Mouse (Mus musculus) hindbrain, postnatal 0 days (tissue): ENCODE results near the gene Plscr5. TPM values are rescaled to one million over a fixed set of nuclear protein-coding genes. Genes with fewer than 3 reads are reported as not detected.

Experiments used
- ATAC-seq: fragments of 200-750 bp; cut with Nextera tagmentation; 2 replicates; pipeline ENCODE4 v1.8.0; 2017; ENCODE audit warnings: mild to moderate bottlenecking, moderate TSS enrichment, moderate library complexity
- DNase-seq: peaks from one replicate; pipeline ENCODE4 v3.0.0-alpha.2; 2015; ENCODE audit warnings: low spot score
- H3K27ac ChIP-seq: fragments of 300-500 bp; sonication (generic); 2 replicates; pipeline ENCODE4 v1.5.1; 2014; ENCODE audit warnings: mild to moderate bottlenecking
- H3K27me3 ChIP-seq: fragments of 300-500 bp; sonication (generic); 2 replicates; pipeline ENCODE4 v1.6.1; 2014; ENCODE audit warnings: low read length, mixed read lengths; ENCODE audit not compliant: insufficient read depth
- H3K36me3 ChIP-seq: fragments of 300-500 bp; sonication (generic); 2 replicates; pipeline ENCODE4 v1.6.1; 2014; ENCODE audit warnings: low read length, mixed read lengths; ENCODE audit not compliant: insufficient read depth
- H3K4me1 ChIP-seq: fragments of 300-500 bp; sonication (generic); 2 replicates; pipeline ENCODE4 v1.6.1; 2014; ENCODE audit warnings: antibody characterized with exemption, low read length, mixed read lengths; ENCODE audit not compliant: insufficient read depth
- H3K4me2 ChIP-seq: fragments of 300-500 bp; sonication (generic); 2 replicates; pipeline ENCODE4 v1.6.1; 2014; ENCODE audit warnings: low read depth, mild to moderate bottlenecking, low read length, moderate library complexity, mixed read lengths
- H3K4me3 ChIP-seq: fragments of 300-500 bp; sonication (generic); 2 replicates; pipeline ENCODE4 v1.5.1; 2014; ENCODE audit warnings: low read length
- H3K9ac ChIP-seq: fragments of 300-500 bp; sonication (generic); replicated peaks from 2 replicates; pipeline ENCODE4 v1.6.1; 2014; ENCODE audit warnings: mild to moderate bottlenecking, low read length, moderate library complexity, mixed read lengths
- H3K9me3 ChIP-seq: fragments of 300-500 bp; sonication (generic); 2 replicates; pipeline ENCODE4 v1.6.1; 2016; ENCODE audit warnings: low read length, mixed read lengths
- CTCF ChIP-seq: IDR thresholded peaks from 2 replicates; pipeline ENCODE4 v1.5.1; 2016; ENCODE audit warnings: antibody characterized with exemption, control low read depth, low read depth
- WGBS: fragments of 180-500 bp; shearing (Covaris S2); extraction: QIAGEN DNeasy Blood & Tissue Kit; methylation state at CpG from one replicate; pipeline ENCODE4 v1.1.7; 2014; 5-methylcytosine and 5-hydroxymethylcytosine counted together
- polyA plus RNA-seq: library from polyadenylated mRNA; unstranded; fragments of >200 nt; fragmentation: Nextera tagmentation; extraction: Ambion mirVana; gene quantifications from 2 replicates; pipeline ENCODE4 v1.2.1, GENCODE M21; 2015
- total RNA-seq: library from RNA; depleted of rRNA; stranded (reverse); fragments of >200 nt; gene quantifications from 2 replicates; pipeline ENCODE4 v1.2.3, GENCODE M21; 2014

Plscr5 gene
- total and polyA plus RNA-seq, 2 experiments from 2014 or later, result 0.26 to 0.60 TPM

GRCm38 (mm10) chr9:92210386-92210967 lies 17.7 kb downstream of the Plscr5 start:
- no peaks in the 10 kb centered on the region for H3K27me3 ChIP-seq
- DNase-seq (no peak), ATAC-seq (no peak)
- H3K4me3 ChIP-seq, result no peak overlapping the region
- no peak overlapping the region for H3K9ac ChIP-seq
- WGBS, result 78% methylated on average over 7 of the region's 7 CpGs
- H3K4me1 ChIP-seq, result no peaks in the 10 kb centered on the region
- no peak overlapping the region for H3K4me2 ChIP-seq
- no peak for TF ChIP-seq CTCF
- H3K9me3 ChIP-seq, result no peaks in the 10 kb centered on the region
- no peak overlapping the region for H3K27ac ChIP-seq
- H3K36me3 ChIP-seq, result no peaks in the 10 kb centered on the region

- Histone ChIP-seq H3K36me3 (no peaks in the 10 kb centered on the region), H3K9me3 (no peaks in the 10 kb centered on the region), H3K27me3 (no peaks in the 10 kb centered on the region), H3K4me1 (no peaks in the 10 kb centered on the region), H3K27ac (no peak overlapping the region), H3K4me3 (no peak overlapping the region), H3K9ac (no peak overlapping the region), H3K4me2 (no peak overlapping the region)
- 68% methylated on average over 3 of the region's 3 CpGs for WGBS
- DNase-seq (no peak), ATAC-seq (no peak)
- no peak for TF ChIP-seq CTCF
These were observed 18.3 kb downstream of the Plscr5 start for GRCm38 (mm10) chr9:92211048-92211447.

GRCm38 (mm10) chr9:92217484-92217883 lies 24.7 kb downstream of the Plscr5 start:
- Histone ChIP-seq H3K9me3 (no peaks in the 10 kb centered on the region), H3K9ac (no peak overlapping the region), H3K4me1 (no peaks in the 10 kb centered on the region), H3K27ac (no peak overlapping the region), H3K36me3 (no peaks in the 10 kb centered on the region), H3K27me3 (no peaks in the 10 kb centered on the region), H3K4me3 (no peak overlapping the region), H3K4me2 (no peak overlapping the region)
- 50% methylated on average over 4 of the region's 4 CpGs for WGBS
- peak; percentile 59 for DNase-seq
- ATAC-seq, result no peak
- peak; percentile 54 for TF ChIP-seq CTCF

GRCm38 (mm10) chr9:92217896-92218295 lies 25.2 kb downstream of the Plscr5 start:
- H3K4me2 ChIP-seq, result no peak overlapping the region
- no peak for ATAC-seq
- H3K4me3 ChIP-seq, result no peak overlapping the region
- H3K27ac ChIP-seq, result no peak overlapping the region
- no peaks in the 10 kb centered on the region for H3K4me1 ChIP-seq
- no peaks in the 10 kb centered on the region for H3K36me3 ChIP-seq
- 93% methylated on average over 2 of the region's 2 CpGs for WGBS
- H3K9me3 ChIP-seq, result no peaks in the 10 kb centered on the region
- TF ChIP-seq CTCF, result no peak
- H3K9ac ChIP-seq, result no peak overlapping the region
- no peaks in the 10 kb centered on the region for H3K27me3 ChIP-seq
- DNase-seq, result no peak

- WGBS, result 78% methylated on average over 3 of the region's 3 CpGs
- no peak for ATAC-seq
- no peaks in the 10 kb centered on the region for H3K27me3 ChIP-seq
These were observed 27.4 kb downstream of the Plscr5 start for GRCm38 (mm10) chr9:92220151-92220550.

GRCm38 (mm10) chr9:92221480-92221879 lies 28.7 kb downstream of the Plscr5 start:
- no peaks in the 10 kb centered on the region for H3K4me1 ChIP-seq
- DNase-seq (no peak), ATAC-seq (no peak)
- no peaks in the 10 kb centered on the region for H3K27me3 ChIP-seq
- no peak overlapping the region for H3K4me3 ChIP-seq
- no peak overlapping the region for H3K9ac ChIP-seq
- H3K36me3 ChIP-seq, result no peaks in the 10 kb centered on the region
- no peak for TF ChIP-seq CTCF
- H3K4me2 ChIP-seq, result no peak overlapping the region
- no peaks in the 10 kb centered on the region for H3K9me3 ChIP-seq
- no peak overlapping the region for H3K27ac ChIP-seq

More at GRCm38 (mm10) chr9:92220151-92220550, 27.4 kb downstream of the Plscr5 start:
- Histone ChIP-seq H3K4me3 (no peak overlapping the region), H3K27ac (no peak overlapping the region), H3K4me2 (no peak overlapping the region), H3K9ac (no peak overlapping the region), H3K9me3 (no peaks in the 10 kb centered on the region), H3K36me3 (no peaks in the 10 kb centered on the region), H3K4me1 (no peaks in the 10 kb centered on the region)
- DNase-seq, result no peak
- TF ChIP-seq CTCF, result no peak

- TF ChIP-seq CTCF, result no peak
These were observed 32.0 kb downstream of the Plscr5 start for GRCm38 (mm10) chr9:92224598-92225231.

More at GRCm38 (mm10) chr9:92224598-92225231, 32.0 kb downstream of the Plscr5 start:
- Histone ChIP-seq H3K4me2 (no peak overlapping the region), H3K9me3 (no peaks in the 10 kb centered on the region), H3K9ac (no peak overlapping the region), H3K27me3 (no peaks in the 10 kb centered on the region), H3K27ac (no peak overlapping the region), H3K4me3 (no peak overlapping the region), H3K36me3 (no peaks in the 10 kb centered on the region), H3K4me1 (no peaks in the 10 kb centered on the region)
- no peak for DNase-seq
- no peak for ATAC-seq
- WGBS, result 95% methylated on average over 1 of the region's 1 CpGs
